Mouse (Mus musculus): ENCODE data around the gene Anapc1. TPM values are rescaled to one million over a fixed set of nuclear protein-coding genes. Genes with fewer than 3 reads are reported as not detected.

Gene Anapc1
- total RNA-seq, 4 experiments from 2014 or later: 29.7 to 31.8 (median 30.3) TPM

DNA sequence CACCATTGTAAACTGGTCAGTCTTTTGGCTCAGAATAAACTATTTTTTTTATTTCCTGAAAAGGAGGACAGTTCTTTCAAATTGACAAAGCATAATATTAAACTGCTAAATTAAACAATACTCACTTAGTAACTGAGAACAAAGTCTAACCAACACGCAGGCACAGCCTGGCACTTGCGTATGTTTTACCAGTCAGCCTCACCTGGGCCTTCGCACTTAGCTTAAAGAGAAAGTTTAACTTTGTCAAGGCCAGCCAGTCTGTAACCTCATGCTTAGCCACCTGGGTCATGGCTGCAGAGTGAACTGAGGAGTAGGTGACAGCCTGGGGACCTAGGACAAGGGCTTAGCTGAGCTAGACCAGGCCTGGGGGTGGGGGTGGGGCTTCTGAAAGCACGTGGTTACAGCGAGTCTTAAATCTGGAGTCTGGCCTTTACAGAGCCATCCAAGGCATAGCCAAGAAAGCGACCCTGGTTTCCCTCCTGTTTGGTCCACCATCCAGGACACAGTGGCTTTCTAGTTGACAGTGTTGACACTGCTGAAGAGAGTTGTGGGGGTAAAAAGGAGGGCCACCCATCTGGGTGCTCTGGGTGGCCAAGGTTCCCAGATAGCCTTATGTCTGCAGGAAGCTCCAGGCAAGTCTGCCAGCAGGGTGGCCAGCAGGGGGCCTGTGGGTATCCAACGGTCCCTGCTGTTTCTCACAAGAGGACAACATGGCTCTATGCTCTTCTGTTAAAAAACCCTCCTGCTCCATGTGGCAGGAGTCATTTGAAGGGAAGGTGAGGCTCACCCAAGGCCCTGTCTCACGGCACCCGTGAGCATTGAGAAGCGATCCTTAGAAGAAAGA is 120.7 kb downstream of the Anapc1 start:
- DNase-seq (ENCODE audit: low spot score in 2 of 2): no peak

DNA sequence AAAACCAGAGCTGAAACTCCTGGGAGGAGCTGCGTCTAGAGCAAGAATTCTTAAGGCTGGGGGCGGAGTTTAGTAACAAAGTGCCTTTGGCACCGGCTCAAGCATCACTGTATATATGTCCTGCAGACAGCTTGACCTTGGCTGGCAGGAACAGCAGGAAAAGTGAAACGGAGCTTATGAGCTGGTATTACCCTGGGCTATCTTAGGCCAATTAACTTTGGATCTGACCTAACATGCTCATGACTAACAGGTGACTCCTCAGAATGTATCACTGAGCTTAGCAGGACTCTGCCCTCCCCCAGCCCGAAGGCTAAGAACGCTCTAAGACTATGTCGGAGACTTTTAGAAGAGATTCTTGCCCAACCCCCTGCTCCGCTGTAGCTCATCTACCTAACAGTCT is 121.3 kb downstream of the Anapc1 start:
- no peak for DNase-seq (ENCODE audit: low spot score in 2 of 2)

DNA sequence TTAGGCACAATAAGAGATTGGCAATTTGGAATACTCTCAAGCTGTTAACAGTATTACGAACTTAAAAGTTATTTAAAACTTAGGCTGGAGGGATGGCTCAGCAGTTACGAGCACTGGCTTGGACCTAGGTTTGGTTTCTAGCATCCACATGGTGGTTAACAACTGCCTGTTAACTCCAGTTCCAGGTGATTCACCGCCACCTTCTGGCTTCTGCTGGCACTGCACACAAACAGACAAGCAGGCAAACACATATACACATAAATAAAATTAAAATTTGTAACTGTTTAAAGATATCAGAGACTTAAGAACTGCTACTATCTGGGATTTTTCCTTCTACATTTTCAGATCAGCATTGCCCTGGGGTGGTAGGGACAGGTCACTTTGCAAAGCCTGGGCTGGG is 123.0 kb downstream of the Anapc1 start:
- DNase-seq (ENCODE audit: low spot score in 2 of 2): no peak

Other genes with a start within 250 kb of the Anapc1 start
- not detected for gene Spdye4c, start 96.2 kb downstream of the Anapc1 start, total RNA-seq (2022)
- gene Mertk, start 11.6 kb upstream of the Anapc1 start, total RNA-seq (2022): 1 to 10 TPM in 3 of 4 experiments, under 1 TPM in 1; 0.97 to 1.7 (median 1.3) TPM
- 10 to 100 TPM; 11.1 to 16.4 (median 14.1) TPM for gene Tmem87b, start 130.7 kb upstream of the Anapc1 start, total RNA-seq (2022)
- gene Fbln7, start 175.6 kb upstream of the Anapc1 start, total RNA-seq (2022): 1 to 10 TPM; 1.4 to 2.7 (median 1.8) TPM

Measured in gastrocnemius, adult 8-10 months (tissue).